Mouse (Mus musculus): ENCODE measurements around the gene Snrpe.

DNA sequence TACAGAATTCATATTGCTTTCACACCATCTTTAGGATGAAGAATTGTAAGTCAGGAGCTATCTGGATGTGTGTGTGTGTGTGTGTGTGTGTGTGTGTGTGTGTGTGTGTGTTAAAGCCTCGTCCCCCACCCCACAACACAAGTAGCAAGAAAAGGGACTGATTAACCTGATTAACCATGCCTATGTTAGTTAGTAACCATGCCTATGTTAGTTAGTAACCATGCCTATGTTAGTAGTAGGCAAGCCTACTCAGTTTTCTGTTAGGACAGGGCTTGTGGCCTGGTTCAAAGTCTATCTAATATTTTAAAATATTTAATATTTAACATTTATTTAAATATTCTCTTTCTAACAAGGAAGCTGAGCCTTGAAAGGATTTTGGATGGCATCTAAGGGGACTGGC lies 1.3 kb upstream of the Snrpe start:
- TF ChIP-seq CTCF (IDR thresholded peaks at IDR 0.05; ENCODE audit: control insufficient read depth, insufficient read depth, insufficient read length) (no peak), USF1 (IDR thresholded peaks at IDR 0.05; ENCODE audit: low read depth) (no peak), MYOD1 (IDR thresholded peaks at IDR 0.05; ENCODE audit: control insufficient read depth, insufficient read length, low read depth) (no peak), MYOG (IDR thresholded peaks at IDR 0.05; ENCODE audit: control insufficient read depth, extremely low read depth, insufficient read length) (no peak)
